ENCODE assay signal across 28 mouse cellular contexts in the genomic region with DNA sequence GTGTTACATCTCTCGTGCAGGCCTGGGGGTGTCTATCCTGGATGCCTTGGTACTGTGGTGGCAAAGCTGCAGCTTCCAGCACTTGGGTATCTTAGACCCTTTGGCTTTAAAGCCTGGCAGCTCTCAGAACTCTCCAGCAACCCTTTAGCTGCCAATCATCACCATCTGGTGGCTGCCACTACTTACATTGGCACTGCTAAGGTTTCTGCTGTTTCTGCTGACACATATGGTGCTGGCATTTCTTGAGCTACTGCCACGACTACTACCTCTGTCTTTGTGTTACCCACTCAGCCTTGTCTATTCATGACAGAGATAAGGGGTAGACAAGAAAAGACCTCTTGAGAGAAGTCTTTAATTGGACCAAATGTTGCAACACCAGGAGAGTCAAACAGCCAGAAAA.
DNase-seq lines count a peak whose midpoint lies in the region; ATAC-seq and TF ChIP-seq lines count a peak whose summit lies in the region.
"Had no signal": no experiment of that assay in that cellular context is flagged by ENCODE, and none has a peak within 500 bp of the region (broad histone marks: within the 10 kb centered on the region; RNA-seq: fewer than 3 reads in every experiment).

No protein-coding gene starts in this region.

- no peak for TF ChIP-seq CTCF in brain, embryonic 14.5 days (IDR thresholded peaks at IDR 0.05; ENCODE audit: borderline replicate concordance, extremely low read depth, insufficient read depth, insufficient read length)

- H3K4me1 ChIP-seq in forebrain, embryonic 14.5 days (ENCODE audit: control insufficient read depth, insufficient read depth, low read length) = no peaks in the 10 kb centered on the region
- H3K4me1 ChIP-seq in forebrain, embryonic 12.5 days = no peaks in the 10 kb centered on the region
- H3K4me1 ChIP-seq: embryonic facial prominence, embryonic 13.5 days; heart, embryonic 10.5 days; heart, embryonic 13.5 days; hindbrain, embryonic 15.5 days; intestine, embryonic 15.5 days had no signal

- no peak overlapping the region for H3K4me3 ChIP-seq in forebrain, embryonic 14.5 days (ENCODE audit: low read depth, low read length)
- no peak overlapping the region for H3K4me3 ChIP-seq in forebrain, embryonic 12.5 days (replicated peaks)
- H3K4me3 ChIP-seq: embryonic facial prominence, embryonic 10.5 days; embryonic facial prominence, embryonic 13.5 days; erythroblast, embryonic 14.5 days; heart, adult 2 months; heart, embryonic 10.5 days; heart, embryonic 13.5 days; hindbrain, embryonic 15.5 days; intestine, embryonic 15.5 days had no signal

- H3K27me3 ChIP-seq in forebrain, embryonic 14.5 days (replicated peaks; ENCODE audit: control insufficient read depth, insufficient read depth, low read length) = no peaks in the 10 kb centered on the region
- no peaks in the 10 kb centered on the region for H3K27me3 ChIP-seq in forebrain, embryonic 12.5 days
- H3K27me3 ChIP-seq: embryonic facial prominence, embryonic 13.5 days; heart, embryonic 13.5 days; hindbrain, embryonic 15.5 days; intestine, embryonic 15.5 days had no signal

- no peaks in the 10 kb centered on the region for H3K9me3 ChIP-seq in forebrain, embryonic 14.5 days (replicated peaks; ENCODE audit: control insufficient read depth, low read length)
- H3K9me3 ChIP-seq in forebrain, embryonic 12.5 days = no peaks in the 10 kb centered on the region
- H3K9me3 ChIP-seq: embryonic facial prominence, embryonic 10.5 days; embryonic facial prominence, embryonic 13.5 days; heart, embryonic 10.5 days; heart, embryonic 13.5 days; hindbrain, embryonic 15.5 days; intestine, embryonic 15.5 days had no signal

- H3K4me2 ChIP-seq in forebrain, embryonic 14.5 days (ENCODE audit: low read length) = no peak overlapping the region
- no peak overlapping the region for H3K4me2 ChIP-seq in forebrain, embryonic 12.5 days
- H3K4me2 ChIP-seq: embryonic facial prominence, embryonic 13.5 days; heart, embryonic 13.5 days; hindbrain, embryonic 15.5 days; intestine, embryonic 15.5 days had no signal

- DNase-seq in forebrain, embryonic 14.5 days (ENCODE audit: low spot score) = peak; percentile 73
- peak; percentile 12 for DNase-seq in layer of hippocampus, adult 9-11 months
- DNase-seq in layer of hippocampus, adult 9-10 months (ENCODE audit: low spot score) = no peak
- DNase-seq in brain, embryonic 14.5 days (ENCODE audit: low read depth) = peak; percentile 84
- peak; percentile 20 for DNase-seq in brain, embryonic 18.5 days (ENCODE audit: low read depth, low spot score)
- no peak for DNase-seq in kidney, postnatal 36 days
- DNase-seq: adrenal gland, adult 2 months; adrenal gland, postnatal 14 days; cerebellum, adult 18-20 months; cerebellum, adult 9-10 months; cerebellum, postnatal 25 days; embryo, embryonic 11 days; gastrocnemius, postnatal 10 days; gastrocnemius, postnatal 36 days; heart, adult 2 months; heart, postnatal 14 days; heart, postnatal 4 days; kidney, adult 11 months had no signal

- no peak overlapping the region for H3K27ac ChIP-seq in forebrain, embryonic 14.5 days (ENCODE audit: low read depth, low read length)
- H3K27ac ChIP-seq in forebrain, embryonic 12.5 days = no peak overlapping the region
- H3K27ac ChIP-seq: embryonic facial prominence, embryonic 10.5 days; embryonic facial prominence, embryonic 13.5 days; heart, adult 2 months; heart, embryonic 10.5 days; heart, embryonic 13.5 days; hindbrain, embryonic 15.5 days; intestine, embryonic 15.5 days had no signal

- H3K36me3 ChIP-seq in forebrain, embryonic 14.5 days (ENCODE audit: control insufficient read depth, insufficient read depth, low read length) = no peaks in the 10 kb centered on the region
- H3K36me3 ChIP-seq in forebrain, embryonic 12.5 days (replicated peaks) = no peaks in the 10 kb centered on the region
- H3K36me3 ChIP-seq: embryonic facial prominence, embryonic 10.5 days; embryonic facial prominence, embryonic 13.5 days; heart, embryonic 10.5 days; heart, embryonic 13.5 days; hindbrain, embryonic 15.5 days; intestine, embryonic 15.5 days had no signal

- no peak overlapping the region for H3K9ac ChIP-seq in forebrain, embryonic 14.5 days (ENCODE audit: low read length)
- no peak overlapping the region for H3K9ac ChIP-seq in forebrain, embryonic 12.5 days
- H3K9ac ChIP-seq: embryonic facial prominence, embryonic 13.5 days; heart, embryonic 13.5 days; hindbrain, embryonic 15.5 days; intestine, embryonic 15.5 days had no signal

- ATAC-seq in forebrain, embryonic 14.5 days = peak; percentile 71
- ATAC-seq in forebrain, embryonic 12.5 days (ENCODE audit: low FRiP score) = no peak
- ATAC-seq in frontal cortex, adult (ENCODE audit: low TSS enrichment) = no peak
- ATAC-seq: CD4-positive, CD25-positive, alpha-beta regulatory T cell, adult 4 months; intestine, embryonic 15.5 days had no signal

- no peak for TF ChIP-seq POLR2A in brain, embryonic 14.5 days (IDR thresholded peaks at IDR 0.05; ENCODE audit: borderline replicate concordance, extremely low read depth, insufficient read depth, insufficient read length, poor library complexity, severe bottlenecking)

- 52% methylated on average over 2 of the region's 2 CpGs for WGBS in forebrain, embryonic 14.5 days
- whole genome bisulfite sequencing in forebrain, embryonic 12.5 days = 80% methylated on average over 2 of the region's 2 CpGs

Comparison
In these comparisons a context has a peak if more than half of its experiments do, and no peak if none do; other contexts are left out.
1. DNase-seq: peak in forebrain, embryonic 14.5 days (single experiment), layer of hippocampus, adult 9-11 months (single experiment), brain, embryonic 14.5 days (single experiment) and brain, embryonic 18.5 days (single experiment); none in layer of hippocampus, adult 9-10 months (single experiment) and kidney, postnatal 36 days (0 of 2).